Mouse (Mus musculus): ENCODE measurements around the gene Gm21860.
"Not testable (repeated sequence)": the region's sequence is repeated elsewhere in the genome, so short reads cannot be mapped to it uniquely, and the experiment has no call there.

Gm21860 gene

GRCm38 (mm10) chrY:90754721-90755120 lies at the start of gene Gm21860:
Gene Gm21860 (minus strand): TSS chrY:90754821.
- DNase-seq, result not testable (repeated sequence)

- DNase-seq, result not testable (repeated sequence)
These were observed 29.8 kb upstream of the Gm21860 start, which contains the start of gene Gm47283 for GRCm38 (mm10) chrY:90784438-90784837. Gene Gm47283 (plus strand): TSS chrY:90784738.

GRCm38 (mm10) chrY:90745256-90745655 lies 9.4 kb downstream of the Gm21860 start:
- DNase-seq, result not testable (repeated sequence)

GRCm38 (mm10) chrY:90744381-90744981 lies 10.1 kb downstream of the Gm21860 start:
- peak; percentile 91 to 97 for DNase-seq

- no peak for DNase-seq
These were observed 10.8 kb downstream of the Gm21860 start for GRCm38 (mm10) chrY:90743811-90744220.

GRCm38 (mm10) chrY:90743053-90743810 lies 11.4 kb downstream of the Gm21860 start:
- DNase-seq, result peak in 1 of 2 experiments; percentile 41

- peak in 1 of 2 experiments; percentile 28 for DNase-seq
These were observed 12.2 kb downstream of the Gm21860 start for GRCm38 (mm10) chrY:90742261-90743052.

- peak; percentile 18 to 52 for DNase-seq
These were observed 13.0 kb downstream of the Gm21860 start for GRCm38 (mm10) chrY:90741452-90742260.

- DNase-seq, result peak in 1 of 2 experiments; percentile 42
These were observed 13.6 kb downstream of the Gm21860 start for GRCm38 (mm10) chrY:90741006-90741405.

- DNase-seq, result peak in 1 of 2 experiments; percentile 88
These were observed 14.5 kb downstream of the Gm21860 start for GRCm38 (mm10) chrY:90740013-90740561.

- DNase-seq, result peak; percentile 19 to 83
These were observed 15.0 kb downstream of the Gm21860 start for GRCm38 (mm10) chrY:90739531-90740012.

- peak in 1 of 2 experiments; percentile 78 for DNase-seq
These were observed 15.6 kb downstream of the Gm21860 start for GRCm38 (mm10) chrY:90738841-90739530.

GRCm38 (mm10) chrY:90738431-90738680 lies 16.3 kb downstream of the Gm21860 start:
- peak in 1 of 2 experiments; percentile 17 for DNase-seq

GRCm38 (mm10) chrY:90737606-90738430 lies 16.8 kb downstream of the Gm21860 start:
- DNase-seq, result peak in 1 of 2 experiments; percentile 6

- not testable (repeated sequence) for DNase-seq
These were observed 18.2 kb downstream of the Gm21860 start for GRCm38 (mm10) chrY:90736217-90737000.

GRCm38 (mm10) chrY:90735181-90735895 lies 19.3 kb downstream of the Gm21860 start:
- not testable (repeated sequence) for DNase-seq

- peak in 1 of 2 experiments; percentile 27 for DNase-seq
These were observed 20.3 kb downstream of the Gm21860 start for GRCm38 (mm10) chrY:90734334-90734696.

- peak; percentile 26 to 52 for DNase-seq
These were observed 20.8 kb downstream of the Gm21860 start for GRCm38 (mm10) chrY:90733656-90734333.
